ENCODE assay signal across 16 mouse cellular contexts in genomic region chr9:105312686-105313085, GRCm38 (mm10).
"Had no signal": no experiment of that assay in that cellular context is flagged by ENCODE, and none has a peak within 500 bp of the region (broad histone marks: within the 10 kb centered on the region; RNA-seq: fewer than 3 reads in every experiment).

No protein-coding gene starts in this region.

- H3K36me3 ChIP-seq: limb, embryonic 12.5 days; limb, embryonic 15.5 days; midbrain, embryonic 12.5 days; neural tube, embryonic 12.5 days; stomach, embryonic 15.5 days had no signal

- DNase-seq: liver, postnatal 0 days; lung, embryonic 14.5 days; right cerebral cortex, postnatal 25 days; spleen, adult 18-20 months; thymus, postnatal 25 days had no signal

- H3K4me2 ChIP-seq: limb, embryonic 12.5 days; limb, embryonic 15.5 days; liver, embryonic 11.5 days; lung, embryonic 14.5 days; midbrain, embryonic 12.5 days; neural tube, embryonic 12.5 days; stomach, embryonic 15.5 days had no signal

- ATAC-seq: intestine, postnatal 0 days; liver, postnatal 0 days; lung, postnatal 0 days had no signal

- H3K9me3 ChIP-seq: limb, embryonic 12.5 days; limb, embryonic 15.5 days; midbrain, embryonic 12.5 days; neural tube, embryonic 12.5 days; stomach, embryonic 15.5 days had no signal

- H3K4me3 ChIP-seq: limb, embryonic 12.5 days; limb, embryonic 15.5 days; midbrain, embryonic 12.5 days; neural tube, embryonic 12.5 days; stomach, embryonic 15.5 days had no signal

- H3K4me1 ChIP-seq: limb, embryonic 12.5 days; limb, embryonic 15.5 days; stomach, embryonic 15.5 days had no signal

- H3K27ac ChIP-seq: kidney, postnatal 0 days; limb, embryonic 12.5 days; limb, embryonic 15.5 days; liver, embryonic 14.5 days; macrophage; midbrain, embryonic 12.5 days; neural tube, embryonic 12.5 days; stomach, embryonic 15.5 days had no signal

- H3K9ac ChIP-seq: limb, embryonic 12.5 days; limb, embryonic 15.5 days; liver, embryonic 14.5 days; liver, postnatal 0 days; lung, embryonic 14.5 days; midbrain, embryonic 12.5 days; neural tube, embryonic 12.5 days; stomach, embryonic 15.5 days had no signal

- H3K27me3 ChIP-seq: limb, embryonic 12.5 days; limb, embryonic 15.5 days; midbrain, embryonic 12.5 days; neural tube, embryonic 12.5 days; stomach, embryonic 15.5 days had no signal
